Mouse (Mus musculus) MEL (cell line): ENCODE data around the gene Fam129c.

Experiments used
- CHD1 ChIP-seq: IDR thresholded peaks from 2 replicates; pipeline ENCODE4 v1.6.1; 2012; ENCODE audit warnings: low read depth, mild to moderate bottlenecking, inconsistent platforms, low read length, improper control_type of control experiment
- CHD2 ChIP-seq: IDR thresholded peaks from 2 replicates; pipeline ENCODE4 v1.6.1; 2011; ENCODE audit warnings: low read length, improper control_type of control experiment
- CTCF ChIP-seq, 3 experiments: IDR thresholded peaks in 2 of 3; conservative IDR thresholded peaks in 1 of 3; 2 replicates each; pipeline ENCODE4 v1.5.1; 2011 to 2012; ENCODE audit warnings: low read length in 3 of 3, low read depth in 2 of 3, mild to moderate bottlenecking in 2 of 3, improper control_type of control experiment in 1 of 3, inconsistent platforms in 1 of 3, mixed read lengths in 1 of 3, moderate library complexity in 1 of 3; ENCODE audit not compliant: control insufficient read depth in 1 of 3, insufficient read depth in 1 of 3, poor library complexity in 1 of 3, severe bottlenecking in 1 of 3
- ELF1 ChIP-seq: IDR thresholded peaks from 2 replicates; pipeline ENCODE4 v1.6.1; 2014; ENCODE audit warnings: low read depth, mild to moderate bottlenecking, inconsistent platforms, low read length, improper control_type of control experiment, moderate library complexity
- EP300 ChIP-seq, 2 experiments: IDR thresholded peaks; 2 replicates each; pipeline ENCODE4 v1.6.1; 2011; ENCODE audit warnings: improper control_type of control experiment in 2 of 2, low read length in 2 of 2, low read depth in 1 of 2, mild to moderate bottlenecking in 1 of 2
- ETS1 ChIP-seq: IDR thresholded peaks from 2 replicates; pipeline ENCODE4 v1.6.1; 2012; ENCODE audit warnings: low read depth, mild to moderate bottlenecking, inconsistent platforms, low read length, improper control_type of control experiment, moderate library complexity
- GATA1 ChIP-seq: IDR thresholded peaks from 2 replicates; pipeline ENCODE4 v1.6.1; 2011; ENCODE audit warnings: low read depth, low read length, improper control_type of control experiment
- MAX ChIP-seq: IDR thresholded peaks from 2 replicates; pipeline ENCODE4 v1.6.1; 2011; ENCODE audit warnings: low read length, improper control_type of control experiment
- MEF2A ChIP-seq: IDR thresholded peaks from 2 replicates; pipeline ENCODE4 v1.6.1; 2014; ENCODE audit warnings: low read depth, mild to moderate bottlenecking, inconsistent platforms, low read length, improper control_type of control experiment; ENCODE audit not compliant: poor library complexity, insufficient replicate concordance, severe bottlenecking; ENCODE audit errors: extremely low read depth
- MXI1 ChIP-seq: IDR thresholded peaks from 2 replicates; pipeline ENCODE4 v1.6.1; 2011; ENCODE audit warnings: mild to moderate bottlenecking, low read depth, low read length, improper control_type of control experiment
- TCF12 ChIP-seq: IDR thresholded peaks from 2 replicates; pipeline ENCODE4 v1.6.1; 2014; ENCODE audit warnings: low read depth, mild to moderate bottlenecking, inconsistent platforms, low read length, improper control_type of control experiment, moderate library complexity

DNA sequence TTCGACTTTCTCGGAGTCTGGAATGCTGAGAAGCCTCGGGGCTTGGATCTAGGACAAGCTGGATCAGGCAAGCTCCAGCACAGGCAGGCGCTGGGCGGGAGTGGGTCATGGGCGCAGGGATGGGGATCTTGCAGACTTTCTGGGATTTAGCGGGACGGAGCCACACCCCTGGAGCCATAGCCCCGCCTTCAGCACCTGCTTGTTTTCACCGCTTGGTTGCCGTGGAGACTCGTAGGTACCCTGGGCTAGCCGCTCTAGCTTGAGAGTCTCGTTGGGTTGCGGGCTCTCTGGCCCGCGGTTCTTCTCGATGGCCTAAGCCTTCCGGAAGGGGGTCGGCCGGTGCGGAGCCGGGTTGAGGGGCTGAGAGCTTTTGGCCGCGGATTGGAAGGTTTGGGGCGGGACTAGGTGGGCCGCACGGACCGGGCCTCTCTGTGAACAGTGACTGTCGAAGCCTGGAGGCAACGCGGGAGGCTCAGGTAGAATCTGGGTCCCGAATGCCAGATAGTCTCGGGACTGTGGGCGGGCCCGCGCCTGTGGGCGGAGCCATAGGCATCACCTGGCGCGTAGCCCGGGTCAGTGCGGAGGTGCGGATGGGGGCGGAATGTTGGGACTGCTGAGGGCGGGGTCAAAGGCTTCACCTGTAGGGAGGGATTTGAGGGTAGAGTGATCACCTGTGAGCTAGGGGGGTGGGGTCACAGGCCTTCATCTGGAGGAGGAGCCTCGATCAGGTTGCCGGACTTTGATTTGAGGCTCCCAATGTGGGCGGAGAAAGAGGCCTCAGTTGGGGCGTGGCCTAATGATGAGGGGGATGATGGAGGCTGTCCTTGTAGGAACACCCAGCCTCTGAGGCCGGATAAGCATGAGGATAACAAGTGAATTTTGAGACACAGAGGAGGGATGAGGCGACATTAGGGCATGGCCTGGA is 27.8 kb upstream of the Fam129c start:
- no peak for TF ChIP-seq CTCF (IDR thresholded peaks at IDR 0.05 in 2 of 3, conservative IDR thresholded peaks at IDR 0.05 in 1 of 3; ENCODE audit: control insufficient read depth in 1 of 3, insufficient read depth in 1 of 3, low read depth in 2 of 3, low read length in 3 of 3, poor library complexity in 1 of 3, severe bottlenecking in 1 of 3)
- no peak for TF ChIP-seq TCF12
- TF ChIP-seq MAX = no peak
- TF ChIP-seq CHD2 = no peak
- no peak for TF ChIP-seq ELF1
- TF ChIP-seq CHD1 = no peak
- no peak for TF ChIP-seq EP300 (IDR thresholded peaks at IDR 0.05; ENCODE audit: low read depth in 1 of 2, low read length in 2 of 2)
- no peak for TF ChIP-seq GATA1
- no peak for TF ChIP-seq ETS1
- TF ChIP-seq MXI1 = no peak
- TF ChIP-seq MEF2A = no peak
